Mouse (Mus musculus) 3134 (cell line): Measurements from ENCODE around the gene Dysf.

ENCODE experiments used
- DNase-seq: peaks from one replicate; pipeline ENCODE4 v3.0.0-alpha.2; 2011; ENCODE audit warnings: low spot score; ENCODE audit not compliant: insufficient read length; ENCODE audit errors: extremely low read depth

Dysf gene

DNA sequence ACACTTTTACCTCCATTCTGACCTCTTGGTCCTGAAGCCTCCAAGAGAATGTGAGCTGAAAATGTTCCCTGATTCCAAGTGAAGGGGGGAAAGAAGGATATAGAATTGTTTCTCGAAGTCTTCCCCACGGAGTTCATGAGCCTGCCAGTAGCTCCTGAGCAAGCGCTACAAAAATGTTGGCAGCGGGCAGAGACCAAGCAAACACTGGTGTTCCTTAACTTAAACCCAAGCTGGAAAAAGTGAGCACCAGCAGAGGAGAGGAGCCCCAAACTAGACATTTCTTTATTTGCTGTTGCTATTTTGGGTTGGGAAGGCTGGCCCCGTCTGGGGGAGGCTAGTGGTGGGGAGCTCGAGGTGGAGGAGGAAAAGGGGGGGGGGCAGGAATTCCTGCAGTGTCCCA, 102.0 kb downstream of the Dysf start:
- no peak for DNase-seq

GRCm38 (mm10) chr6:84111106-84111505, 102.7 kb downstream of the Dysf start:
- DNase-seq, result no peak

- no peak for DNase-seq
These were observed 111.5 kb downstream of the Dysf start for GRCm38 (mm10) chr6:84119731-84120530.

GRCm38 (mm10) chr6:84124609-84125008, 116.2 kb downstream of the Dysf start:
- DNase-seq, result peak; percentile 68

DNA sequence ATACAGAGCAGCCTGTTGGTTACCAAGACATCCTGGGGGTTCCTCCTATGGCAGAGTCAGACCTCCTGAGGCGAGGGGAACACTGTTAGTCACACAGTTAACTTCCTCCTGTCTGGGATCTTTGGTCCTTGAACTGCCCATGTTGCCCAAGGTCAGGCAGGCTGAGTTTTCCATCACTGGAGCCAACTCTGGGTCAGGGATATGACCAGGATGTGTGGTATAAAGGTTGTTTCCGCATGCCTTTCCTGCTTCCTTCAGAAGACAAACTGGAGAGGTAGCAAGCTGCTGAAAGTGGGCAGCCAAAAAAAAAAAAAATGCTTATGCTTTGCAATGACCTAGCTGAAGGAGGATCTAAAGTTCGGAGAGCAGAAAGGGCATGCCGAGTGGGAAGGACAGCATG, 116.7 kb downstream of the Dysf start:
- no peak for DNase-seq

DNA sequence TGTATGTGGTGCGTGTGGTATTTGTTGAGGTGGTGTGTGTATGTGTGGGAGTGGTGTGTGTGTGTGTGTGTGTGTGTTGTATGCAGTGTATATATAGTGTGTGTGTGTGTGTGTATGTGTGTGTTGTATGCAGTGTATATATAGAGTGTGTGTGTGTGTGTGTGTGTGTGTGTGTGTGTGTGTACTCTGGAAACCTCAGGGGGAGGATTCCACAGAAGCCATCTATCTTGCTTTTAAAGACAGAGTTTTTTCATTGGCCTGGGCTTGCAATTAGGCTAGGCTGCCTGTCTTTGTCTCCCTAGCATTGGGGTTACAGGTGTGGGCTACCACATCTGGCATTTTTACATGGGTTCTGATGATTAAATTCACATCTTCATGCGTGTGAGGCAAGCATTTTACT, 119.8 kb downstream of the Dysf start:
- DNase-seq, result no peak

DNA sequence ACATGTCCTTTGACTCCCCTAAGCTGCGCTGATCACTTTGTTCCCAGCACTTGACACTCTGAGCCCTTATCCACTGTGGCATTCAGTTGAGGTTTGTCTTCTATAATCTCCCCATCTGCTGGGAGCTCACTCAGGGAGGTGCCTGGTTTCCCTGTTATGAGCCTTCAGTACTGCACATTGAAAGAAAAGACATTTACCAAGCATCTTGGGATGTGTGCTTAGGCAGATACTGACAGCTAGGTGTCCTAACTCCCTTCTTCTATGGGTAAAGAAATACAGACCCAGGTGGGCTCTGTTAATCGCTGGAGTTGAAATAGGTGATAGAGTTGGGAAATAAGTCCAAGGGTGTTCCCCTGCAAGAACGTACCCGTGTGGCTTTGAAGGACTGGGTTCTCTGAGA, 122.5 kb downstream of the Dysf start:
- DNase-seq, result no peak

DNA sequence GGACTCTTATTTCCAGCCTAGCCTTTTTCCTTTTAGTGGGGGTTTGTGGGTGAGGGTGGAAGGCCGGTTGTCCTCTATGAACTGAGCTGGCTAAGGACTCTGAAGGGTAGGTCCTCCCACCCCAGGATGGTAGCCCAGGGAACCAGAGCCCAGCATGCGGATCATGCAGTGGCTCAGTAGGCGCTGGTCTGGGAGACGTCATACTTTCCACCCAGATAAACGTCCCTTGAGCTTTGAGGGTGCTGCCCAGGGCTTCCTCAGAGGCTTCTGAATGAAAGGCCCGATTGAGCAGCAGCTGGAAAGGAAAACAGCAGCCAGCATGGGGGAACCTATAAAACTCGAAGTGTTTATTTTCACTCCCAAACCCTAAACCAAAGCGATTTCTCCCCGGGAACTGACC, 123.1 kb downstream of the Dysf start:
- peak; percentile 32 for DNase-seq

DNA sequence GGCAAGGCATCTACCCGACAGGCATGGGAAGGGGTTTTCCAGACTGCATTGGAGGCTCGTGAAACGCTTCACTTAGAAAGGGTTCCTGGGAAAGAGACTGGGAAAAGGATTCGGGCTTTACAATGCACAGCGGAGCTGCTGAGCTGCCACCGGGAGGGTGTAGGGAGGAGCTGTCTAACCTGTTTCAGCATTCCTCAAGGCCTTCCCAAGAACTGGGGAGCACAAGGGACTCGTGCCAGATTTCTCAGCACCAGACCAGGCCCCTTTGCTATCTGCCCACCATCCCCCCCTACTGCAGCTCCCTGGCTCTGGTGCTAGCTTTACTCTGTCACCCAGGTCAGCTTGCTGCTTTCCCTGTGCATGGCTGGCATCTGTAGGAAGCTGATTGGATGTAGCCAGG, 124.7 kb downstream of the Dysf start:
- DNase-seq, result no peak

DNA sequence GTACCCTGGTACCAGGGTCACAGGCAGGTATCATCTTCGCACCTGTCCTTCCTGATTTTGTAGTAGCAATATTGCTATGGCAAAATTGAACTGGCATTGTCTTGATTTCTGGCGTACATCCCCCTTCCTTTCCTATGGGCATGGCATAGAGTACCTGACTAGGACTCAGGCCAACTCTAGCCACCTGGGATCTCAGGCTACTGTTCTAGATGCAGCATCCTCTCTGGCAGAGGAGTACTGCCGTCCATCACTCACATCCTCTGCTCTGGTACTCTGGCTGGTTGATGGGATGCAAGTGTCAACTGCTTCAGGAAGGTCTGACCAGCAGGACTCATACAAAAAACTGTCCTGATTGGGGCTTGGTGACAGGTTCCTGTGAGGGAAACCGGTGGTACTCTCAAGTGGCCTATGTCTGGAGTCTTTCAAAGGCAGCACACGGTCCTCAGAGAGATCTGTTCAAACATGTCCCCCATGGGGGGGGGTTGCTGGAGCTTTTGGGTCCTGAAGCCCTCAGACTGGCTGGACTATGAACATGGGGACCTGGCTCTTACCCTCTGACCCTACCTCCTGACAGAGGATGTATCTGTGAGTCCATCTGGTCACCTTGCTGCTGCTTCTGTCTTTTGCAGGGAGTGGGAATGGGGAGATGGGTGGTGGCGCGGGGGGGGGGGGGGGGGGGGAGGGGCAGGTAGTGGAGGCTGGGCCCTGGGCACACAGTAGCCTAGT, 125.8 kb downstream of the Dysf start:
- no peak for DNase-seq

DNA sequence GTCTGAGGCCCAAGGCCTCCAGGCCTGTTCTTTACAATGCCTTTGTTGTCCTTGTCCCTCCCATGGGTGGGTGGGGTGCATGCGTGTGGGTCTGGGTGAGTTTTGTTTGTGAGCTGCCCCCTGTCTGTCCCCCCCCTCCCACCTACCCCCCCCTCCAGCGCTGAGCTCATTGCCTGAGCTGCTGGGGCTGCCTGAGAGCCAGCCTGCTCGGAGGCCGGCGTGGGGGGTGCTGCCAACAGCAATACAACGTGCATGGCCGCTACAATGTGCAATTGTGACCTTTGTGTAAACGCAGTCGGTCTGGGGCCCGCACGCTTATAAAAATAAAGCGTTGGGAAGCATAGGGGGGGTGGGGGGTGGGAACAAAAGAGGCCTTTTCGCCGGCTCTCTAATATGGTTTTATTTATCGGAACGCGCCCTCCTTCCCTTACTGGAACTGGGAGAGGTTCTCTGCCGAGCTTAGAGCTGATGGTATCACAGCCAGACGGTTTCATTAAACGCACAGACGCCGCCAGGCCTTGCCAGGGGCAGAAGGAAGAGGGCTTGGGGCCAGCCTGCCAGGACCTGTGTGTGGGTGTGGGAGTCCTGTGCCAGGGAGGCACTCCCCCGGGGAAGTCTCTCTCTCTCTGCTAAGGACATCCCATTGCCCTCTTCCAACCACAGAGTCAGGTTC, 126.5 kb downstream of the Dysf start:
- DNase-seq, result no peak

DNA sequence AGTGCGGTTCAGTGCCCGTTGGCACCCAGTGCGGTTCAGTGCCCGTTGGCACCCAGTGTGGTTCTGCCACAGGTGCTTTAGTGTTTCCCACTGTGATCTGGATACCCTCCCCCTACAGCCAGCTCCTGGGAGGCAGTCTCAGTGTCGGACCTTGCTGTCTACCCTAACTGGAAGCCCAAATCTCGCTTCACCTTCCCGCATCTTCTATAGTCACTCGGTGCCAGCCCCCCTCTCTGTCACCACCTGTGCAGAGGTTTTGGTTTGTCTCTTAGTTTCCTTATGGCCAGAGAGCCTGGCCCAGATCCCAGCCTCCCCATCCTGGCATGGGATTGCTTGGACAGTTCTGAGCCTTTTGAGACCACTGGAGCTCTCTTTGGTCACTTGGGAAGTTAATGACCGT, 127.3 kb downstream of the Dysf start:
- no peak for DNase-seq

- DNase-seq, result no peak
These were observed 128.0 kb downstream of the Dysf start for GRCm38 (mm10) chr6:84136345-84136744.

GRCm38 (mm10) chr6:84139932-84140331, 131.5 kb downstream of the Dysf start:
- peak; percentile 71 for DNase-seq

DNA sequence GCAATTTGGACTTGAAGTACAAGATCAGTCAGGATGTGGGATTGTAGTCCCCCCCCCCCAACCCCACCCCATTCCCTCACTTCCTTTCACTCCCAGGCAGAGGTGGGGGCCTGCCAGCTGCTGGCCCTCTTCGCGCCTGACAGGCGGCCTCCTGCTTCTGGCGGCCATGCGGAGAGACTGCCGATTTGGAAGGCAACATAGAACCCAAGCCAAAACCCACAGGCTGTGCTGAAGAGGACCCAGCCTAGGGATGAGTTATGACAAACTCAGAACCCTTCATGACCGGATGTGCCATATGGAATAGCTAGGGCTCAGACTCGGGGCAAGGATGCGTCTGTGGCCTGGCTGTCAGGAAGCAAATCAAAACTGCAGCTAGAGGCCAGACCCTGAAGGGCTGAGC, 134.1 kb downstream of the Dysf start:
- peak; percentile 24 for DNase-seq

- DNase-seq, result no peak
These were observed 134.9 kb downstream of the Dysf start for GRCm38 (mm10) chr6:84143328-84143727.

GRCm38 (mm10) chr6:84144393-84144792, 136.0 kb downstream of the Dysf start:
- no peak for DNase-seq

DNA sequence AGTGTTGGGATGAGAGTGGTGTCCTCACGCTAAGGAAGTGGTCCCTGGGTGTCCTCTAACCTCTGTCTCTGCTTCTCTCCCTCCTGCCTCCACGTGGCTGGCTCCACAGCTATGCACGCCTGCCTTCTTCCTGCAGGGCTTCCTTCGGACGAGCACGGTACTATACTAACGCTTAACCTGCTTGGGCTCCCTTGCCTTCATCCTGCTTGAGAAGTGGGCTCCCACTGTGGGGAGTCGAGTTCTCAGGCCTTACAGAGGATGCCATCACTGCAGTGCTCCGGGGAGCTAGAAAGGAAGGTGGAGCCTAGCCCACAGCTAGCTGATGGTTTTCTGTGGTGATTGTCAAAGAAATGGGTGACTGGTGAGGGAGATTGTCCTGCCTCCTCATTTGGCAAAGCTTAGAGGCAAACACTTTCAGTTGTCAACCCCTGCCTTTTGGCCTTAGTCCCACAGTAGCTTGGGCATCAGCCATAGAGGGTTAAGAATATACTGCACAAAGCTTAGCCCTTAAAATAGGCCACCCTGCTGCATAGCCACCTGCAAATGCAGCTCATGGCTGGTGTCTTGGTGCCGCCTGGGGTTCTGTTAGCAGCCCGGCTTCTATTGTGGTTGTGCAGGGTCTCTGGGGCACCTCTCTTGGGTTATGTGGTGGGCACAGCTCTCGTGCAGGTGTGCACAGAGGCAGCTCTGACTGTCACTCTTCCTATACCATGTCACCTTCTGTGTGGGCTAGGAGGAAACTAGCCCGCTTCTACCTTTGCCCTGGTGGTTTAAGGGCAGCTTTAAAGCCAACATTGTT, 139.0 kb downstream of the Dysf start:
- no peak for DNase-seq

GRCm38 (mm10) chr6:84148470-84148869, 140.1 kb downstream of the Dysf start:
- no peak for DNase-seq

DNA sequence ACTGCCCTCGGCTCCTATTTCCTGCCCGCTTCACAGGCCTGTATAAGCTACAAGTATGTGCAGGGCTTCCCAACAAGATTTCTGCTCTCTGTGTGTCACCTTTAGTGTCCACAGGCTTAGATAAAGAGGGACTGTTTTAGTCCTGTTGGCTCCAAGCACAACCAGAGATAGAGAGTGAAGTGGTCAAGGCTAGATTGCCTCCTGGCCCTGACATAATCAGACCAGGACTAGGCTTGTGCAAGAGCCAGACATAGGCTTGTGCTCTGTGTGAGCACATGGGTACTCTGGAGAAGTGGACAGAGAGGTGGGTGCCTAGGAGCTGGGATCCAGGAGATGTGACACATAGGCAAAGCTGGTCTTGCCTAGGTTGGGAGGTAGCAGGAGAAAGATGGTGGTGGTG, 146.1 kb downstream of the Dysf start:
- no peak for DNase-seq

DNA sequence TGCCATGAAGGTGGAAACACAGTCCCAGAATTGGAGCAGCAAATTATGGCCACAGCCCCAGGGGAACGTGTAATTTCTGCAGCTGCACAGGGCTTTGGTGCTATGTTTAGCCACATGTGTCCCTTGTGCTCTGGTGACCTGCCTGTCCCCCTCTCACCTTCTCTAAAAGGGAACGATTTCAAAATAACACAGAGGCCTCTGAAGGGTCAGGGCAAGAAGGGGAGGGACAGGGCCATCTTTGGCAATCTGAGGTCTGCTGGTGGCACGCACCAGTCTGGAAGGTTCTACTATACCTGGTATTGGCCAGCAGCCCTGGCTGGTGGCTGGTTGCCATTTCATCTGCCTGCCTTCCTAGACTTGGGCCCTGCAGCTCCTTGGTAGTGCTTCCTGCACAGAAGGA, 147.4 kb downstream of the Dysf start:
- no peak for DNase-seq
